Mouse (Mus musculus): ENCODE data around the gene Ccdc169. TPM values are rescaled to one million over a fixed set of nuclear protein-coding genes. Genes with fewer than 3 reads are reported as not detected.

Gene Ccdc169
- total RNA-seq, 2 experiments from 2014 or later, result 0.12 TPM; not detected in 1

DNA sequence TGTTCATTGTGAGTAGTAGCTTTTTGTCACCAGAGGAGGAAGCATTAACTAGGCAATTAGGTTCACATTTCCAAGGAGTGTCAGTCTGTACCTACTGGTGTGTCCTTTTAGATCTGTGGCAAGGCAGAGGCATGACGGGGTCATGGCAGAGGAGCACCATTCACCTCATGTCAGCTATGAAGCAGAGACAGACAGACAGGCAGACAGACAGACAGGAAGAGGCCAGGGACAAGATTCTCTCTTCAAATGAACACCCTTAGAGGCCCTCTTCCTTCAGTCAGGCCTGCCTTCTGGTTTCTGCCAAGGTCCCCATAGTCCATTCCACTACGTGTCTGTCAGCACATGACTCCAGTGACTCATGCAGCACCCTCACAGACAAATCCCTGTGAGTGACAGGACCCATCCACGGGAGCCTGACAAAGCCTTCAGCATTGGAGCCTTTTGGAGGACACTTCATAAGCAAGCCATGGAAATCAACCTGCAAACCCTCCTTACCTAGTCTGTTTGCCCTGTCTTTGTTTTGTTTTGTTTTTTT, 14.7 kb upstream of the Ccdc169 start:
- peak; percentile 15 for DNase-seq

DNA sequence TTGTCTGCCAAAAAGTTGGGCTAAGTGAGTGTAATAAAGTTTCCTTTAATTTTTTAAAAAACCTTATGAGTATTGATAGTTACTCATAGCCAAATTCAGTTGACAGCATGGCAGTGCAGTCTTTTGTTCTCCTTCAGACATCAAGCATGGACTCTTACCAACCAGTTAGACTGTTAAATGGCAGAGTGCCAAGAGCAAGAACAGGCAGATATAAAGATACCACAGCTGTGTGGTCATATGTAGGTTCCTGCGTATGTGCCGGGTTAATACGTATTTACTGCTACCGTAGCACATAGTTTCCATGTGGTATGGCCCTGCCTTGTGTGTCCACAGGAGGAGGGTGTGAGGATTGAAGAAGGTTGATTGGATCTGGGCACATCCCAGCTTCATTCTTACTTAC, 14.1 kb upstream of the Ccdc169 start:
- no peak for DNase-seq

DNA sequence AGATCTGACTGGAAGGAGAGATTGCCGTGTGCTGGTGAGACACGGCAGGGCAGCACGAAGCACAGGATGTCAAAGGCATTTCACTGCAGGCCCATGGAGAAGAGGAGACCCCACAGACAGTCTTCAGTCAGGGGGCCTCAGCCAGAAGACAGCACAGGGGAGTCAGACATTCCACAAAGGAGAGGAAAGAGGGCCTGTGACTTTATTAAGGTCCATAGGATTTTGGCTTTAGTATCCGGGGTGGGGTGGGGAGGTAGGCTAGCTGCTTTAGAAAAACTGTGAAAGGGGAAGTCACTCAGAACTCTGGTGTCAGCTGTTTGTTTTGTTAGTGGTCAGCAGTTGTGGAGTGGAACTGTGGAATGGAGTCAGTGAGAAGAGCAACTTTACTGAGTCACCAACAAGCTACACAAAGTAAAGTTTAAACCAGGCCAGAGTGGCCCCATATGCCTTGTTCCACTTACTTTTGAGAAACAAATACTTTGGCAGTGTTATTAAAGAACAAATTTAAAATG, 7.9 kb upstream of the Ccdc169 start:
- DNase-seq, result no peak

DNA sequence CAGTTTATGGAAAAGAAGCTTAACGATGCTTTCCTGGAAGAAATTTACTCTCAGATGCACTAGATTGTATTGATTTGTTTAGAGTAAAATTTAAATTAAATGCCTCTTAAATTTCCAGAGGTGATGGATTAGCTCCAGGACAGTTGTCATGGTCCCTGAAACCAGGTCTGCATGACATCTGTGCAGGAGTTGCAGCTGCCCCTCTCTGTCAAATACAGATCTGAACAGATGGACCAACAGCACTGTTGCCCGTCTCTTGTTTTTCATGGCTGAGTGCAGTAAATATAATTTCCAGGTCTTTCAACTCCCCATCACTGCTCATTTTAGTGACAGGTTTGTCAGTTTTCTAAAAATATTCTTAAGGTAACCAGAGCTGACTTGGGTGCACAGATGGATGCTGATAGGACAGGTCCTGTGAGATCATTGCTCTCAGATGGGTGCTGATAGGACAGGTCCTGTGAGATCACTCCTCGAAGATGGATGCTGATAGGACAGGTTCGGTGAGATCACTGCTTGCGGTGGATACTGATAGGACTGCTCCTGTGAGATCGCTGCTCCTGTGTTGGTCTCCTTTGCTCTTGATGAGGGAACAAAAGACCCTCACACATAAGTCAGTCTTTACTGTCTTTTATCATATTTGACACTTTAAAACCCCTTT, 5.4 kb upstream of the Ccdc169 start:
- no peak for DNase-seq

DNA sequence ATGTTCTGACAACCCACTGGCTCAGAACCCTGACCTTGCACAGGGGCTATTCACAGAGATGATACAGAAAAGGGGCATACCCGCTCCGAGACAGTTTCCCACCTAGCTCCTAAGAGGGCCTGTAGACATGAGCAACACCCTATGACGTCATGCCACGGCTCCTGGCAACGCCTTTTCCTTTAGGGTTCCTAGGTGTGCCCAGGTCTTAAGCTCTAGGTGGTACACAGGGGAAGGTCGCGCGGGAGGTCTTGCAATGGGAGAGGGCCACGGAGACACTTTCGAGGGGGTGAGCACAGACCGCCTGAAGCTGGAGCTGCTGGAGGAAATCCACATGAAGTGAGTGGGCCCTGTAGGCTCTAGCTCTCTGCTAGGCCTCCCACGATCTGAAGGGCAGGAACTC, 2.7 kb downstream of the Ccdc169 start:
- no peak for DNase-seq

DNA sequence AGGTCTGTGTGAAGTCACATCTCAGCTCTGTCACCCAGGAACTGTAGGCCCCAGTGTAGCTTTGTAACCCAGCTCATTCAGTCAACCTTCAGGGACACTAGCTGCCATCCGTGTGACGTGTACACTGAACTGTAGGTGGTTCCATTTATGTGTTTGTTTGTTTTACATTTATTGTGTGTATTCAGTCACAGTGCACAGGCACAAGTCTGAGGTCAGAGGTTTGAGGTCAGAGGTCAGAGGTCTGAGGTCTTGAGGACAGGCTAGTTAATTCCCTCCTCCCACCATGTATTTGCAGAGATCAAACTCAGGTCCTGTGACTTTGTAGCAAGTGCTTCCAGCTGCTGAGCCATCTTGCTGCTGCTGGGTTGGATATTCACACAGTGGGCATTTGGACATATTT, 4.3 kb downstream of the Ccdc169 start:
- no peak for DNase-seq

DNA sequence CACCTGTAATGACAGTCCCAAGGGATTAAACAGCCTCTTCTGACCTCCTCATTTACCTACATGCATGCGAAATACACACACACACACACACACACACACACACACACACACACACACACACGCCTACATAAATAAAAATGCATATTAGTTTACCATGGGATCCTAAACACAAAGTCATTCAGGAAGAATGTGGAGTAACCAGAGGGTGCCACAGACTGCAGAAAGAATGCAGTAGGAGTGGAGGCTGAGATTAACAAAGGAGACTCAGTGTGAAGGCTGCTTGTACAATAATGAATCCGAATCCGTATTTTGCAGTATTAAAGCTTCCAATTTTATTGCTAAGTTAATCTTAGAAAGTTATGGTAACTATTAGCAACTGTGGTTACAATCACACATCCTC, 7.8 kb downstream of the Ccdc169 start:
- DNase-seq, result no peak

DNA sequence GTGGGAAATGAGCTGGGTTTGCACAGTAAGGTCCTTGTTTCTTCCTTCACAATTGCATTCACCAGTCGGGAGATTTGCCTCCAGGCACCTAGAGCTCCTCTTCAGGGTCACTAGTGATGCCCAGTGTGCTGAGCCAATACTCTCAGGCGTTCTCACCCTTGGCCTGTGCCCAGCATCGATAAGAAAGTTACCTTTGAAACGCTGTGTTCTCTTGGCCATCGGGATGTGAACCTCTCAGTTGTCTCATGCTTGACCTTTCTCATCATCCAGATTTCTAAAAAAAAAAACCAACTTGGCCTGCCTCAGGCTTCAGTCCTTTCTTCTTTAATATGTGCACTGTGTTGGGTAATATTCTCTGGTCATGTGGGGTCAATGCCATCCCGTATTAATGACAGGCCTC, 9.3 kb downstream of the Ccdc169 start:
- DNase-seq, result no peak

DNA sequence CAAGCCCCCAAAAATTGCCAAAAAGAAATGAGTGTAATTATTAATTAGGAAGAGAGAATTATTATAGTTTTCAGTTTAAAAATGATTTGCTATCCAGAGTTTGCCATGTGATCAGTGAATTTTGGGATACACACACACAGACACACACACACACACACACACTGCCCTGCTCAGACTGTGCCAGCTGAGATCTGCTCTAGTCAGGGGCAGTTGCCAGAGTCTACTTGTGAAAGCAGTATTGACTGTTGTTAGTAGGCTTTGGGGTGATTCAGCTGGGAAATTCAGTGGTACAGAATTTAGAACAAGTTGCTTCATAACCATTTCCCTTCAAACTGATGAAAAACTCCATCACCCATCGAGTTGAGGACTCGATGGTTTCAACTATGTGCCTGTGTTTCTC, 10.0 kb downstream of the Ccdc169 start:
- DNase-seq, result no peak

DNA sequence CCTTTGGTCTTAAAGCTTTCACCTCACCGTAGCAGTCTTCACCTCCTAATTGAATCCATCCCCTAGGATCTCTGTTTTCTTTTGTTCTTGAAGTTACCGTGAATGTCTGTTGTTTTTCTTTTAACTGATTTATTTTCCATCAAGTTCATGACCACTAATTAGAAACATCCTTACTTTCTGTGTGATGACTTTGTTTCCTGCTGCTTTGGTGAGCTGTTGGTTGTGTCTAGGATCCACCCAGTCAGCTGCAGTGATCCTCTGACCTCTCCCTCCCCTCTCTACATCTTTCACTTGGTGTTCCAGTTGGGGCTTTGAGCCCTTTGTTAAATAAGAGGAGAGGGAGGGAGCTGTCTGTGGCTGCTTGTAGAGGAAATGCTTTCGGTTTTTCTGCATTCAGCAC, 11.0 kb downstream of the Ccdc169 start:
- DNase-seq, result no peak

DNA sequence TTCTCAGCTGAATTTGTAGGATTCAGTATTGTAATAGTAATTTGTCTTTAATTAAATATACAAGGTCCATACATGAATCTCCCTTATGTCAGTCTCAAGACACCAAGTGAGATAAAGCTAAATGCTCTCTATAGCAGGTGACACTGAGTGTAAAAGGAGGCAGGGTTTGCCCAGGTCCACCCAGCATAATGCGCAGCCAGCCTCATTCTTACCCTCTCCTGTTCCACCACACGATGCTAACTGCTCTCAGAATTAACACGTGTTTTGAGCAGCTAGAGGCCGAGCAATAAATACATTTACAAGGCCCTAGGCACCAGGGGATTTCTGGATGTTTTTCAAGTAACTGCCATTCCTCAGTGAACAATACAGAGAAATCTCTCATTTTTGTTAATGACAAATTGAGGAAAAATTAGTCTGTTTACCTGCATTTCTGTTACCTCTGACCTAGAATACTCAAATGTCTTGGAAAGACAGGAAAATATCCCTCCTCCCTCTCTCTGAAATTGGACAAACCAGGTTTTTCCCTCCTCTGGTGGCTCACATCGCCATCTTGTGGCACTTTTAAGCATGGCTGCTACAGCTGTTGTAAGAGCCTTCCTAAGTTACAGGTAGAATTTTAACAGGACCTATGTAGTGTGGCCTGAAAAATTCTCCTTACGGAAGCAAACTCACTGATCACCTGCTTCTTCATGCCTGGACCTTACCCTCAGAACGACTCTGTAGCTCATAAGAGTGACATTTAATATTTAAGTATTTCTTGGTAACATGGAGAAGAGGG, 14.7 kb downstream of the Ccdc169 start:
- peak; percentile 75 for DNase-seq

DNA sequence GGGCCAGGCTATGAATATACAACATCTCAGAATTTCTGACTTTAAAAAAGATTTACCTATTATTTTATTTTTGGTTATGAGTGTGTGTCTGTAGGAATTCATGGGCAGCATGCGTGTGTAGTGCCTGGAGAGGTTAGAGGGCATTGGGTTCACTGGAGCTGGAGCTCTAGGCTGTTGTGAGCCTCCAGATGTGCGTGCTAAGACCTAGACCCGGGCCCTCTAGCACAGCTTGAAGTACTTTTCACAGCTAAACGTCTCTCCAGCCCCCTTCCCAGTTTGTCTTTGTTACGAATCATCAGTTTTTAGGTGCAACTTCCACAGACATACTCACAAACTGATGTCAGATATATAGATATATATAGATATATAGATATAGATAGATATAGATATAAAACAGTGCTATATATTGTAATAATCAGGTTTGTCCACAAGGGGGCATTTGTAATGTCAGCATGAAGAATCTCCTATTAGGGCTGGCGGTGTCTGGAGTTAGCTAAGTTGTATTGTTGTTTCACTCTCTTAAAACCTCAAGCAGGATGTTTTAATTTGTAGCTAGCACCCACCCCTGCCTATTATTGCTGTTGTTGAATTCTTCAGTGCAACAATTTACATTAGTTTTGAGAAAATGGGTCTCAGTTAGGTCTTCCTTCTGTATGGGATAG, 15.7 kb downstream of the Ccdc169 start:
- DNase-seq, result no peak

DNA sequence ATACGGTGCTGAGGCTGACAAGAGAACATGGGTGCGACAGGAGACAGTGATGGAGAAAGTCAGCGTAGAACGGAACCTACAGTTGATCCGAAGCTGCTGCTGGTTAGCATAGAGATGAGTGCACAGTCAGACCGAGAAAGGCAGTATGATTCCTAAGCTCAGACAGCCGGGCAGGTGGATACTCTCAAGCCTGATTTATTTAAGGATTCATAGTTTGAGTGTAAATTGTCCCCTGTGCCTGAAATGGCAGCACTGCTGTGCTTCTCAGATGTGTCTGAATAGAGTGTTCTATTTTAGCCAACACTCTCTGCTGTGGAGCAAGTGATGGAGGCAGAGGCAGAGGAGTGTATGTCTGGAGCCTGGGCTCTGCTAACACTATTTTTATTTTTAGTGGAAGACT, 17.0 kb downstream of the Ccdc169 start:
- no peak for DNase-seq

DNA sequence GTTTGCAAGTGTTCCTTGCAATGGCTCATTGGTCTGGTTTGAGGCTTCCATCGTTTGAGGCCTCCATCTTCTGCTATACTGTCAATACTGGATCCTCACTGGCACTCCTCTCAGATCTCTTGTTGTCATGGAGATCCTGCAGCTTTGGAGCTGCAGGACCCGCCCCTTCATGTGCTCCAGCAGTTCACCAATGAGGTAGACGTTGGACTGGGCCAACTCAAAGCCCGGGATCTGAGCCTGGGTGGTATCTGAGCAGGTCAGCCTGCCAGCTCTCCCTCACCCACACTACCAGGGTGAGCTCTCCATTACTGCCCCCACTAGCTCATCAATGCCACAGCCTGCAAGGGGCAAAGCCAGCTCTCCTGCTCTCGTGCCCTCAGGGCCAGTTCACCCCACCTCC, 20.3 kb downstream of the Ccdc169 start:
- no peak for DNase-seq

DNA sequence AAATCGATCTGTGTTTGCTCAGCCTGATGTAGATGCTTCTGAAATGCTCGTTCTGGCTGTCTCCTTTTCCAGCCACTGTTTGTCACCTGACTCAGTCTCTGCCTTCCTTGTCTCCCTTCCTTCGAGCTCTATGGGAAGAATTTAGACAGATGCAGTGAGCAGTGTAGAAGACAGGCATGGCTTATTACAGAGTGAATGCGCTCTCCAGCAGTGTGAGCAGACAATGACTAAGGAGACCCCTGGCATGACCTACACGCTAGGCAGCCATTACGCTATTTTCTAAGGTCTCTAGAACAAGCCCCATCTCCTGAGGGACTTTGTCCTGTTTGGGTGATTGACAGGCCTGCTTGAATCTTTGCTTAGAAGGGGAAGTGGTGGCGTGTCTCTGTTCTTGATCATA, 24.0 kb downstream of the Ccdc169 start:
- no peak for DNase-seq

DNA sequence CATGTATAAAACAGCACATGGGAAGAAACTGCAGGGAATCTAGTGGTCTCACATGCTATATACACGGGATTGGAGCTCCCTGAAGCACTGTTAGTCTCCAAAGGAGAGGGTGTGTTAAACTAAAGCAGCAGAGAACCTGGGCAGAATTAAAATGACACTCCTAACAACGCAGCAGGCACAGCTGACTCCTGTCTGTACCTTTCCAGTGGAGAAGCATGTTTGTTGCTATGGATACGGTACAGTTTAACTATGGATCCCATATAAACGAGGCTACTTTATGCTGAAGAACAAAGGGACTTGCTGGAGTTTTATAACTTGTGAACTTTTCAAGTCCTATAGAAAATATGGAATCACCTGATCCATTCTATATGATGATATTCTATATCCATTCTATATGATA, 26.4 kb downstream of the Ccdc169 start:
- DNase-seq, result no peak

DNA sequence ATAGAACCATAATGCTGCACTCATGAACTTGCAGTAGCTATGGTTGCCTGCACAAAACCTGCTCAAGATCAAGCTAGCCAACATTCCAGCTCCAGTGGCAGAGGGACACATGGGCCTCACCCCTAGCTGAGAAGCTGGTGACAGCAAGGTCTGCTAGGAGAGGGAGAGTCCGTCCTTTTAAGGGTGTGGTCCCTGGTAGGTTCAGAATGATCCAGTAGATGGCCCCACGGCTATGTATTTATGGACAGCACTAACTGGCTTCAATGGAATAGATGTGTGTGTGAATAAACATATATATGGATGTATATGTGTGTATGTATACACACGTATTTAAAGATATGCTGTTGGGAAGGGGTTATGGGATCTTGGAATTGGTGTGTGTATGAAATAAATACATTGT, 35.3 kb downstream of the Ccdc169 start:
- DNase-seq, result no peak

DNA sequence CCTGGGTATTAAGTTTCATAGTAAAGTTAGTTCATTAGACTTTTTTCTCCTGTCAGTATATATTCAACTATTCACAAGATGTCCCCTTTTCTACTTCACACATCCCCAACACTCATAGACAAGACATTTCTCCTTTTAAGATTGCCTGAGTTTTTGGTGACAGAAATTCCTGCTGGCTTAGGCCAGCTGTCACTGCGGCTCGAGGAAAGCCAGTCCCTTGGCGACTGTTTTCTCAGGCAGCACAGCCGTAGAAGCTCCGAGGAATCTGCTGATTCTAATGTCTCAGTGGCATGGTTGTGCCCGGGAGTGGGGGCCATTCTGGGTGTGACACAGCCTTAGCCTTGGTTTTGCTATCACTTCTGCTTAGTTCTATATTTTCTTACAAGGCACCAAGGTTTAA, 40.1 kb downstream of the Ccdc169 start:
- no peak for DNase-seq

DNA sequence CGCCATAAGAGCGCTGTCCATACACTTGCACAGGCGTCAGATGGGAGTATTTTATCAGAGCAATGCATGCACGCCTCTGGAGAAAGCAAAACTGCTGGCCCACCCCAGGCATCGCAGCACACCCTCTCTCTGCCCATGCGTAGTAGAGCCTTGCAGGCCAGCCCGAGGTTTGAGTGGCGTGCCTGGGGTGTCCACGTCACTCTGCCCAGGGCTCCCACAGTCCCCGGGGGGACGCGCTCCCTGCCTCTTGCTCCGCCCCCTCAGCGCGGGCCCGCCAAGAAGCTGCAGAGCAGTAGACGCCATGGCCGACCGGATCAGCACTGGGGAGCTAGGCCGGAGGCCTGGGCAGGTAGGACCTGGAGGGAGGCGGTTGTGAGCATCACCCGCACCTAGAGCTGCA, 44.6 kb downstream of the Ccdc169 start, which contains the start of gene Sohlh2:
TSS of gene Sohlh2 (plus strand) at position 263 of the 400 bp plus-strand sequence.
- no peak for DNase-seq

DNA sequence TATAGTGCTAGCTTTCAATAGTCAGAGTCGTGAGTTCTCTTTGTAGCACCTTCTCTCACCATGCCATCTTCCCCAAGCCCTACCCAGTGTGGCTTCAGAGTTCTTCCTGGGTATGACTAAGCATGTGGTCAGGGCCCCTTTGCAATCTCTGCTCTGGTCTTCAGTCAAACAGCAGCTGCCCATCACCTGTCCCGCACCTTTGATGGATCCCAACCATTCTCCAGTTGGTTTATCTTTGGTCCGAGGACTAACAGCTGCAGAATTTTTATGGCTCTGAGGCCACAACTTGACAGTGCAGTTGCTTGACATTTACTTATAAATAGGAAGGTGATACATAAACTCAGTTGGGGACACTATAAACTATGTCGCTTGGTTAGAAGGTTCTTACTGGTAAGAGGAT, 54.5 kb downstream of the Ccdc169 start:
- no peak for DNase-seq

DNA sequence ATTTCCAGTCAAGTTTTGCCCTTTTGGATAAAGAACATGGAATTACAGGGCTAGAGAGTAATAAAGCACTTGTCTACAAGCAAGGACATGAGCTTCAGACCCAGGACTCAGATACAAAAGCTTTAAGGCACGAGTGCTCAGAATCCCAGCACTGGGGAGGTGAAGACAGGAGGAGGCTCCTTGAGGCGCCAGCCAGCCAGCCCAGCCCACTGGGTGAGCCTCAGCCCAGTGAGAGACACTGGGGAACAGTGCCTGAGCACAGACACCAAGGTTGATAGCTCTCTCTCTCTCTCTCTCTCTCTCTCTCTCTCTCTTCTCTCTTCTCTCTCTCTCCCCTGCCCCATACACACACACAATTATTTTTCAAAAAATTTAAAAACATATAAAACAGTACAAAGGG, 56.2 kb downstream of the Ccdc169 start:
- no peak for DNase-seq

DNA sequence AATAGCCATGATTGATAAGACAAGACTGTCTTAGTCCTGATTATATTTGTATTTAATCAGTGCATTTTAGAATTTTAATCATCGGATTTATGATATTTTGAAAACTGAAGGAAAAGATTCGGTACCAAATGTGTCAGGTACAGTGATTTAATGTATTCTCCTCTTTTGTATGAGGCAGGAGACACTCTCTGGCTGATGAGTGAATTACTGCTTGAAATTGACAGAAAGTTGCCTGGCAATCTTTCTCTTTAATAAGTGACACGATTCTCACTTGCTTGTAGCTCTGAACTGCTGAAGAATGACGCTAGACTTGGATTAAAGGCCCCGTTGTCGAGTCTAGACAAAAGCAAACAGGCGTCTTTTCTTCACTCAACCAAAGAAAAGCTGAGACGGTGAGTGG, 57.7 kb downstream of the Ccdc169 start:
- no peak for DNase-seq

Measured in adrenal gland, postnatal 10 days (tissue).